Mouse (Mus musculus) stomach, postnatal 0 days (tissue): ENCODE results near the gene Cnn3.

ENCODE experiments used
- CTCF ChIP-seq: IDR thresholded peaks from 2 replicates; pipeline ENCODE4 v1.5.1; 2016; ENCODE audit warnings: antibody characterized with exemption, low read depth, mild to moderate bottlenecking, moderate library complexity
- EP300 ChIP-seq: optimal IDR thresholded peaks from 2 replicates; pipeline ENCODE3; 2016; ENCODE audit warnings: antibody characterized with exemption

- TF ChIP-seq CTCF (no peak), EP300 (no peak)
Observed at GRCm38 (mm10) chr3:121403449-121403848, 22.8 kb upstream of the Cnn3 start.
